Mouse (Mus musculus): ENCODE measurements around the gene Ethe1.
"Not testable (repeated sequence)": the region's sequence is repeated elsewhere in the genome, so short reads cannot be mapped to it uniquely, and the experiment has no call there.

Ethe1 gene

DNA sequence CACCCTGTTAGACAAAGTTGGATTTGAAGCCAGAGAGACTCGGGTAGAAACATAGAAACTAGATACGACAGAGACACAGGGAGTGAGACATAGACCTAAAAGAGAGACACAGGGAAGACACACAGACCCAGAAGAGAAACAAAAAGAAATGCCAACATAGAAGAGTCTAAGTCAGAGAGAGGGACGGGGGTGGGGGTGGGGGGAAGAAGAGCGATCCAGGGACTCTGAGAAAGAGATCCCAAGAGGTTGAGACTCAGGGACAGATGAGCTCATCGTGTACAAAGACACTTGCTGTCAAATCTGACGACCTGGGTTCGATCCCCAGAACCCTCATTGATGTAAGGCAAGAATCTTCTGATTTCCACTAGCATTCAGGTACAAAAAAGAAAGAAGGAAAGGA, 24.4 kb downstream of the Ethe1 start:
- no peak for DNase-seq (ENCODE audit: low spot score)

DNA sequence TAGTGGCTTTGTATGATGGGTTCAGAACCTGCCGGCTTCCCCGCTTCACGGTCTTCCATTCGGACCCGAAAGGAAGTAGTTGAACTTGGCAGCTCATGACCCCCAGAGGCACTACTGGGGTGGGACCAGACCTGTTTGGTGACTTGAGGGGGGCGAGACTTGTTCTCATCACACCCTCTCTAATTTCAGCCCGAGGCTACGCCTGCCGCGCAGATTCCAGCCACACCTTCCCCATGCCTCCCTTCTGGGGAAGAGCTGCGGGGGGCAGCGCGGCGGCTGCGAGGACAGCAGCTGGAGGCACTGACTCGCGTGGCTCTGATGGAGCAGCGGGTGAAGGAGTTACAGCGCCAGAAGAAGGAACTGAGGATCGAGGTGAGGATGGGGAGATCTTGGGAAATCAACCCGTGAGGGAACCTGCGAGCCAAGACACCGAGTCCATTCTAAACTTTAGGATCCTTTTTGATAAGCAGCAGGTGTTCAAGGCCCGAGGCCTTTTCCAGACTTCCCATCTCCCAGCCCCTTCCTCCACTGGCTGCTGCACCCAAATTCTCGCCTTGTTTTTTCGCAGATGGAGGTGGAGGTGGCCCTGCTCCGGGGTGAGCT, 25.1 kb downstream of the Ethe1 start:
- no peak for DNase-seq (ENCODE audit: low spot score)

DNA sequence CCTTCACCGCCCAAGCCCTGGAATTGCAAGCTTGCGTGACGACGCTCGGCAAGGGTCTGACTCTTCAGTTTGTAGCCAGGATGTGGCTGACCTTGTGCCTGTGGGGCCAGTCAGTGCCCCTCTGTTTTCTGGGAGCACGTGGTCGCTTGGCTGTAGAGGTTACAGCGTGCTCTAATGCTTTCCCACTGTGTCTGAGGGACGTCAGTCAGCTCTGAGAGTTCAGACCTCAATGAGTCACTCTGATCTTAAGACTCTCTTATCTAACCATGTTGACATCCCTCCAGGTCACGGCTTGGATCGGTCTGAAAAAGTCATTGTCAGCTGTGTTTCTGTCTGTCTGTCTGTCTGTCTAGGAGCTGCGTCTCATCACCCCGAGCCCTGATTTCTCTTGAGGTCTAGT, 27.5 kb downstream of the Ethe1 start:
- DNase-seq (ENCODE audit: low spot score), result no peak

DNA sequence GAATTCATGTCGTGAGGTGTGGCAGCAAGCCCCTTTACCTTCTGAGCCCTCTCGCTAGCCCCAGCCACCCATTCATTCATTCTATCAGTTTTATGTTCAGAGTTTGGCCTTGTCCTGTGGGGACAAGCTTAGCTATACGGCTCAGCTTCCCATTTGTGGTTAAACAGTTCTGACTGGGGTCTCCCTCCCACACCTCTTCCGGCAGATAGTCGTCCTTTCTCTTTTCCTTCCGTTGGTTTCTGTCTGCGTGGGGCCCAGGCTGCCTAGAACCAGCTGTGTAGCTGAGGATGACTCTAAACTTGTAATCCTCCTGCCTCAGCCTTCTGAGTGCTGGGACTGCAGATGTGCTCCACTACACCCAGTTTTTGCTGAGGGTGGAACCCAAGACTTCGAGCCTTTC, 30.4 kb downstream of the Ethe1 start:
- no peak for DNase-seq (ENCODE audit: low spot score)

DNA sequence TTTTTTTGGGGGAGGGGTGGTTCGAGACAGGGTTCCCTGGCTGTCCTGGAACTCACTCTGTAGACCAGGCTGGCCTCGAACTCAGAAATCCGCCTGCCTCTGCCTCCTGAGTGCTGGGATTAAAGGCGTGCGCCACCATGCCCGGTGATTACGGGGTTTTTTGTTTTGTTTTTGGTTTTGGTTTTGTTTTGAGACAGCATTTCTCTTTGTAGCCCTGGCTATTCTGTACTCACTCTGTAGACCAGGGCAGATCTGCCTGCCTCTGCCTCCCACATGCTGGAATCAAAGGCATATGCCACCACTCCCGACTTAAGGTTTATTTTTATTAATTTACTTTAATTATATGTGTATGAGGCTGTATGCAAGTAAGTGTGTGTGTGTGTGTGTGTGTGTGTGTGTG, 31.0 kb downstream of the Ethe1 start:
- not testable (repeated sequence) for DNase-seq (ENCODE audit: low spot score)

DNA sequence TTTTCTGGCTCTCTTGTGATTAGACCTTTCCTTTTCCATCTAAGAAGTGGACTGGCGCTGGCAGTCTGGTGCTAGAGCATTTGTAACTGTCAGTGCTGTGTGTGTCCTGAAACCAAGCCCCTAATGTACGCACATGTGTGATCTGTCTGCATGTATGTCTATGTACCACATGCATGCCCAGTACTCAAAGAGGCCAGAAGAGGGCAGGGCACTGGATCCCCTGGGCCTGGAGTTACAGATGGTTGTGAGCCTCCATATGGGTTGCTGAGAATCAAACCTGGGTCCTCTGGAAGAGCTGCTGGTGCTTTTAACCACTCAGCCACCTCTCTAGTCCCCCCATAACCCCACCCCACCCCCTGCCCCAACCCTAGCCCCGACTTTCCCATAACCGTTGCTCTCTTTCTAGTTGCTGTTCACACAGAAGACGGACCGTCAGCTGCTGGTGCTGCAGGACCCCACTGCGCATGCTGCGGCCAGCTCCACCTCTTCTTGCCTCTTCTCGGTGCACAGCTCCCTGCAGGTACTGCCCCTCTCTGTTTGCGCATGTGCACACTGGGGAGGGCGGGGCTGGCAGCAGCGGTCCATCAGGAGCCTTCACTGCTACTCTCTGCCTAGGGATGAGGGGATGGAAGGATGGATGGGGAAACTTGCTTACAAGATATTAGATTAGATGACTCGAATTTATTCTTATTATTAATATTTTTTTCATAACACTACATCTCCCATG, 32.5 kb downstream of the Ethe1 start:
- DNase-seq (ENCODE audit: low spot score), result no peak

DNA sequence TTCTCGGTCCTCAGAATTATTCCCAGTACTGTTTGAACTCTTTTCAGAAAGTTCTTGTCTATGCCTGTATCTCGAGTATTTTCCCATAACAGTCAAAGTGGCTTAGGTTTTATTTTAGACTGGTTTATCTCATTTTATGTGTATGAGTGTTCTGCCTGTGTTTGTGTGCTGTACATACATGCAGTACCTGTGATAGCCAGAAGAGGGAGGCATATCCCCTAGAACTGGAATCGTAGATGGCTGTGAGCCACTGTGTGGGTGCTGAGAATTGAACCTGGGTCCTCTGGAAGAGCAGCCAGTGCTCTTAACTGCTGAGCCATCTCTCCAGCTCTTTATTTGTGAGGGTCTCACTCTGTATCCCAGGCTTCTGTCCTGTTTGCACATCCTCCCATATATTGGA, 33.9 kb downstream of the Ethe1 start:
- DNase-seq (ENCODE audit: low spot score), result no peak

DNA sequence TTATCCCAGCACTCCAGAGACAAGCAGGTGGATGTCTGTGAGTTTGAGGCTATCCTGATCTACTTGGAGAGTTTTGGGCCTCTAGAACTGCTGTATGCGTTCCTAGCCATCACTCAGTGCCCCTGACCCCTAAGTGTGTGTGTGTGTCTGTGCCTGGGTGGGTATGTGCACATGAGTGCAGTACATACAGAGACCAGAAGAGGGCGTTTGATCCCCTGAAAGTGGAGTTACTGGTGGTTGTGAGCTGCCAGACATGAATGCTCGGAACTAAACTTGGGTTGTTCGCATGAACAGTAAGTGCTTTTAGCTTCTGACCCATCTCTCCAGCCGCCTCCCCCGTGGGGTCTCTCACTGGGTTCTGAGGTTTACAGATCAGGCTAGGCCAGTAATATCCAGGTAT, 35.6 kb downstream of the Ethe1 start:
- DNase-seq (ENCODE audit: low spot score), result no peak

DNA sequence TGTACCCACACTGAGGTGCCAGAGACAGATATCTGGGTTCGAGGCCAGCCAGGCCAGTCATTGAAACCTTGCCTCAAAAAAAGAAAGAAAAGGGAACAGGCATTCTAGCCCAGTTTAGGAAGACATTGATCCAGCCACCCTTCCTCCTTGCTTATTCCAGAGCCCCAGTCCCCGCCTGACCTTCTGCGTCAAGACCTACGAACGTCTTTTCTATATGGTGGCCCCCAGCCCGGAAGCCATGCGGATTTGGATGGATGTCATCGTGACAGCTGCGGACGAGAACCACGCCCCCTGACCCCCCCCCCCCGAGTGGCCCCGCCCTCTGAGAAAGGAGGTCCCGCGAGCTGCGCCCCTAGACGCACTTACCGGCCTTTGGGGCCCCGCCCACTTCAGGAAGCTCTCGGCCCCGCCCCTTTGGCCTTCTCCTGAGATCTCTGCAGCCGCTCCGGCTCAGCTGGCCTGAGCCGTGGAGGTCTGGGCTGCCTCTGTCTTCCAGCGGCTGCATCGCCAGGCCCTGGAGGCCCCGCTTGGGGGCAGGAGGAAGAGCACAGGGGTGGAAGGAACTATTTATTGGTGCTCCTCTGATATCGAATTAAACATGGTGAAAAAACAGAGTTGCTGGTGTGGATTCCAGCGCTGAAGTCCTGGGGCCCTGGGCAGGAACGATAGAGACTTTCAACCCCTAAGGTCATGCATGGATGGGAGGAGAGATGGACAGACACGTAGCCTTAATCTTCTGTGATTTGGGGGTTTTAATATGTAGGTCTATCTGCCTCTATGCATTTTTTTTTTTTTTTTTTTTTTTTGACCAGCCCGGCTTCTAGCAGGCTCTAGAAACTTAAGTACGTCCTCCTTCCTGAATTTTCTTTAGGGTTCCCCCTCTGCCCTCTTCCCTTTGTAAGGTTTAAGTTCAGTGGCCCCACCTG, 41.6 kb downstream of the Ethe1 start:
- DNase-seq (ENCODE audit: low spot score), result peak; percentile 58

DNA sequence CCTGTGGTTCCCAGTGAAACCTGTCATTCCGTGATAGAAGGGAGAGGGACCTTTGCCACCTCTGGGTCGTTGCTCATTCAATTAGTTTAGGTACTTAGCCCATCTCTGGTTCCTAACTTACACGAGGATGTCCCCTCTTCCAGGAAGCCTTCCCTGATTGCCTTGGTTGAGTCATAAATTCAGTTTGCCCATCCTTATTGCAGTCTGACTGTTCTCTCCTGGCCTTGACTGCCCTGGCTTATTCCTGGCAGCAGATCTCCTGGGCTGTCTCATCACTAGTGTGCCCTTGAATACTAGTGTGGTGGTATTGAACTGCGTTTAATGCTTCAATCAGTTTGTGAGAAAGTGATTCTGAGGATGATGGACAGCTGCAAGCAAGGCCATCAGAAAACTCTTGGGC, 42.3 kb downstream of the Ethe1 start:
- DNase-seq (ENCODE audit: low spot score), result no peak

DNA sequence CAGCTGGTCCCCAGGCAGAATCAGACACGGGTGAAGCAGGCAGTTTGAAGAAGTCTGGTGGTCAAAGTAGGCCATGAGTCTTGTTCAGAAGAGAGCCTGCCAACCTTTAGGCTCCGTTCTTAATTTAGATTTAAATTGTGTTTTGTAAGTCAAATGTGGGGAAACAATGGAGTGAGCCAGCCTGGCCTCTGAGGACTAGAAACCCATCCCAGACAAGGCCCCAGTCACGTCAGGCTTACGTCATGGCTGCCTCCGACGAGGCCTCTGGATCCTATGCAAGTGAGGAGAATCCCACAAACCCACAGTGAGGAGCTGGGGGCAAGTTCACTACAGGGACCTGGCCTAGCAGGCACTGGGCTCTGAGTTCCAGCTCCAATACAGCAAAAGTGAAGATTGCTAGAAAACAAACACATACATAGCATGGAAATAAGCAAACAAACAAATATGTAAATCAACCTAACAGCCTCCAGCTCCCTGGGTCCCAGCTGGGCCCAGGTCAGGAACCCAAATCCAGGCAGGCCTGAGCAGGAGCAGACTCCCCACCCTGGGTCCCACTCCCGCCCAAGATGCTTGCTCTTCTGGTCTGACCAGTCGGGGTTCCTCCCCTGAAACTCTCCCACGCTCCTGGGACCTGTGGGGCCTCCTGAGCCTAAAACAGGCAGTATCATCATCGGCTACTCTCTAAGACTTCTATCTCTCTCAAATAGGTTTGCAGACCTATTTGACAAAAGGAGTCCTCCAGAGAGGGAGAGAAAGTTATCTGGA, 43.0 kb downstream of the Ethe1 start:
- DNase-seq (ENCODE audit: low spot score), result no peak

DNA sequence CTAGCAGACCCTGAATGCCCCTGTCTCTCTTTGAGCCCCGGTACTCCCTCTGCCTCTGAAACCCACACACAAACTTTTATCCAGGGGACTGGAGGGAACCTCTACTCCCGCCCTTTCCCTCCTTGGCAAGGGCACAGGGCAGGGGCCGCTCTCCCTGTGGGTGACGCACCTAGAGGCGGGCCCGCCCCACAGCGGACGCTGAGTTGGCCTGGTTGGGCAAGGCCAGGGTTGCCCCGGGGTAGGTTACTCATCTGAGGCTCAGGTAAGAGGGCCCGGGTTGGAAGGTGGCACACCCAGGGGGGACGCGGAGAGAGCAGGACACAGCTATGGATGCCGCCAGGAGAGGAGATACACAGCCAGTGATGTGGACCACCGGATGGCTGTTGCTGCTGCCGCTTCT, 48.9 kb downstream of the Ethe1 start, which contains the start of gene Lypd3:
Lypd3 (plus strand) TSS at position 287 of the 400 bp plus-strand sequence.
- no peak for DNase-seq (ENCODE audit: low spot score)

DNA sequence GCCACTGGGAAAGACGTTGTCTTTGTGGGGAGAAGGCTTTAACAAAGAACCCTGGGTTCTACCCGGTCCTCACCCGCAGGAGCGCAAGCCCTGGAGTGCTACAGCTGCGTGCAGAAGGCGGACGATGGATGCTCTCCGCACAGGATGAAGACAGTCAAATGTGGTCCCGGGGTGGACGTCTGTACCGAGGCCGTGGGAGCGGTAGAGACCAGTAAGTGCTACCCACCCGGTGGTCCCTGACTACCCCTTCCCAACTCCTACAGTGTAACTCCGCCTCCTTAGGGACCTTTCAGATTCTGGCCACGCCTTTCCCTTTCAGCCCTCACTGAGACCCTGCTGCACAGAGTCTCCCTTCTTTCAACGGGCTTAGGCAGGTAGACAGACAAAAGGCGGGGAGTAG, 49.7 kb downstream of the Ethe1 start:
- DNase-seq (ENCODE audit: low spot score), result no peak

DNA sequence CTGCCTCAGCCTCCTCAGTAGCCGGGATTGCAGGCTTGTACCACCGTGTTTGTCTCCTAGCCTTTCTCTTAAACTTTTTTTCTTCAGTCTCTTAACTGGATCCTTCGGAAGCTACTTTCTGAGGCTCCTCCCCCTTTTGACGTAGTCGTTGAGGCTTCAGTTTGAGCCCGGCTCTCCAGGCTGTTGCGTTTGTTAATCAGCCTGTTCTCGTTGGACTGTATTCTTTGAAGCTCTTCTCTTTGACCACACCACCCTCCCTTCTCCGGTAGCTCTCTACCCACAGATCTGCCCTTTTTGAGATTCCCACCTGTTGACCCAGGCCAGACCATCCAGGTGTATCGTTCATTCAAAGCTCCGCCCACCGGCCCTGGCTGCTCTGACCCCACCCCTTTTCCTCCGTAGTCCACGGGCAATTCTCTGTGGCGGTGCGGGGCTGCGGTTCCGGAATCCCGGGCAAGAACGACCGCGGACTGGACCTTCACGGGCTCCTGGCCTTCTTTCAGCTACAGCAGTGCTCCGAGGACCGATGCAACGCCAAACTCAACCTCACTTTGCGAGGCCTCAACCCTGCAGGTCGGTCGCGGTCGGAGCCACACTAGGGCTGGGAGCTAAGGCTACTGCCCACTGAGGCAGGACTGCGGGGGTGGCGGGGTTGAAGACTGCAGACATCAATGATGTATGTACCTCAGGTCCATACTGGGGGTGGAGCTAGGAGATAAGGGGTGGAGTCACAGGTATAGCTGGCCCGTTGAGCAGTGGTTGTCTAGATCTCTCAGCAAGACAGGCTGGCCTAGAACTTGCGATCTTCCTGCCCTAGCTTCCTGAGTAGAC, 50.9 kb downstream of the Ethe1 start:
- no peak for DNase-seq (ENCODE audit: low spot score)

DNA sequence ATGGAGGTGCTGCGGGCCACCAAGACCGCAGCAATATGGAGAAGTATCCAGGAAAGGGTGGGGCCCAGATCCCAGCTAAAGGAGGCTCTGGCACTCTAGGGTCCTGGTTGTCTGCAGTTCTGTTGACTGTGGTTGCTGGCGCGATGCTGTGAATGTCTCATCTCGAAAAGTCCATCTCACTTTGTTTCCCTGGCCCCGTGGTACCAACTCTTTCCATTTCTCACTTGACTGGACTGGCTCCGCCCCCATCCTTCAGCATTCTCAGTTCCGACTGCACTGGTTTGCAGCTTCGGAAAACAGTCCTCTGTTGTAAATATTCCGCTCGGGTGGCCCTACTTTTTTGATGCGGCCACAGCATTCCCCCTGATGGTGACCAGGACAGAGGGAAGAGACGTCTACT, 53.1 kb downstream of the Ethe1 start:
- no peak for DNase-seq (ENCODE audit: low spot score)

DNA sequence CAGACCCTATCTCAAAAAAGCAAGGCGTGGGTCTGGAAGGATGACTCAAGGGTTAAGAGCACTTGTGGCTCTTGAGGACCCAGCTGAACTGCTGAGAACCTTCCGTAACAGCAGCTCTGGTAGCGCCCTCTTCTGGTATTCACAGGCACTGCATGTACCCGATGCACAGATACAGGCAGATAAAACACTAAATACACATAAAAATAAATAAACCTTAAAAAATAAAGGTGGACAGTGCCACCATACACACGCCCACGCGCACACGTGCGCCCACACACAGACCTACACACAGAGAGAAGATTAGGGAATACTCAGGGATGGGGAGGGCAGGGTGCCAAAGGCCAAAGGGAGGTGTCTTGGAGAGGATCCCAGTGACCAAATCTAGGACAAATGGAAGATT, 55.1 kb downstream of the Ethe1 start:
- peak; percentile 36 for DNase-seq (ENCODE audit: low spot score)

DNA sequence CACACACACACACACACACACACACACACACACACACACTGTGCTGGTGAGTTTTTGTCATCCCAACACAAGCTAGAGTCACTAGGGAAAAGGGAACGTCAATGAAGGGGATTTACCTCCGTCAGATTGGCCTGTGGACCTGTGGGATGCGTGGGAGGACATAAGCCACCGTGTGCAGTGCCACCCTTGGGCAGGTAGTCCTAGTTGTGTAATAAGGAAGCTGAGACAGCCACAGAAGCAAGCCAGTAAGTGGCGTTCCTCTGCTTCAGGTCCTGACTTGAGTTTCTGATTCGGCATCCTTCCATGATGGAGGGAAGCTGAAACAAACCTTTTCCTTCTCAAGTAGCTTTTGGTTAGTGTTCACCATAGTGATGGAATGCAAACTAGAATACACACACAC, 57.1 kb downstream of the Ethe1 start:
- no peak for DNase-seq (ENCODE audit: low spot score)

DNA sequence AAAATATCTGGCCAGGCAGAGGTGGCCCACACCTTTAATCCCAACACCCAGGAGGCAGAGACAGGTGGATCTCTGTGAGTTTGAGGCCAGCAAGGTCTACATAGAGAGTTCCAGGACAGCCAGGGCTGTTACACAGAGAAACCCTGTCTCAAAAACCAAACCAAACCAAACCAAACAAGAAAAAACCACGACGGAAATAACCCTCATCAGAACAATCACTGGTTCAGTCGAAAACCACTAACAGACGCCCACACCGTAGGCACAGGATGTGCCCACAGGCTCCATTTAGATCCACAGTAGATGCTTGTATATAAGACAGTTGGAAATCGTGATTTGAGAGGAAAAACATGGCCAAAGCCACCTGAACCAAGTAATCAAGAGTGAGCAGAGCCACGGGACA, 57.7 kb downstream of the Ethe1 start:
- DNase-seq (ENCODE audit: low spot score), result no peak

DNA sequence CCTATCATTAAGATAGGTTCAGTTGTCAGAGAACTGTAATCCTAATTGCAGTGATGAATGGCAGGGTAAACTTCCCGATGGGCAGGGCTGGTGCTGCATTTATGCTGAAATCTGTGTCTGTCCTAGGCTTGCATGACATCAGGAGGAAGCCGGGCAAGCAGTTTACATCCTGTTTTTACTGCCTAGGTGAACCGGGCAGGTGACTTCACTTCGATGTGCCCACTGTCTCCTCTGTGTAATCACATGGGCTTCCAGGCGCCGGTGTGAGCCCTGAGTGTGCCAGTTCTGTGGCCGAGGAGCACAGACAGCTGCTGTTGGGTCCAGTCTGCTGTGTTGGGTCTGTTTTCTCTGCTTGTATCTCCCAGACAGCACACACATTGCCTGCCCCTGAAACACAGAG, 59.1 kb downstream of the Ethe1 start:
- no peak for DNase-seq (ENCODE audit: low spot score)

DNA sequence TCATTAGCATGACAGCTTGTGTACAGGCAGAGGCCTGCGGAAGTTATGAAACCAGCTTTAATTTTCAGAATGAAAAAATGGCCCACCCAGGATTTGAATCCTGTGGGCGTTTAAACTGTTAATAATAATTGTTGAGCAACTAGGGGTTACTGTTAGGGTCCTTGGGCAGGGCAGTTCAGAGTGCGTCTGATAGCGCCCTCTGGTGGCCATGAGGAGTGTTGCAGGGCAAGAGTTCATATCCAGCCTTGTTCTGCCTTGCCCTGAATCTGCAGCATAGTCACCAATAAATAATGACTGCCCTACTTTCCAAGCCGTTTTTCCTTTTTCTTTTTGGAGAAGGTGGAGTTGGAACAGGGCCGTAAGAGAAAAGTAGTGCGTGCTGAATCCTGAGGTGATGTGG, 66.3 kb downstream of the Ethe1 start:
- peak; percentile 26 for DNase-seq (ENCODE audit: low spot score)
